In the genomic region with DNA sequence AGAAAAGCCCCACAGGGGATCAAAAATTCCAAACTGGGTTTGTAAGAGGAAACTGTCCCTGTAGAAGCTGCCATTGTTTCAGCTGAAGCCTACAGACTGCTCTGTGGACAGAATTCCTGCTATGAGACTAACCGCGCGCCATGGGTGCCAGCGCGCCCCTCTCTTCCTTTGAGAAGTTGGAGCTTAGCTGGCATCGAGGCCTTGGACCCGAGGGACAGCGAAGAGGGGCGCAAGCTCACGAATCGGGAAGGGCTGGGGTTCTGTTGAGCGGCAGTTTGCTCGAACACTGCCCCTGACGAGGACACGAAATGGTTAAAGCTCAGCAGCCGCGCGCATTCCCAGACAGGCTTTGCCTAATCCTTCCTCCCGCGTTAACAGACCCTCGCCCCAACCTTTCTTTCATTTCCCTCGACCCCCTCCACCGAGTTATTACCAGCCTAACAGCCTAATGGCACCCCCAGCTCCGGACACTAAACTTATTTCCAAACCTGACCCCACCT, we compare ENCODE assay signal across 8 mouse cellular contexts. TPM values are rescaled to one million over a fixed set of nuclear protein-coding genes. Genes with fewer than 3 reads are reported as not detected.
A peak's percentile ranks its signal among the peaks of the same experiment; 100 is the strongest.
DNase-seq lines count a peak whose midpoint lies in the region; ATAC-seq and TF ChIP-seq lines count a peak whose summit lies in the region.

No protein-coding gene starts in this region.

- TF ChIP-seq CTCF in hindbrain, postnatal 0 days (IDR thresholded peaks at IDR 0.05; ENCODE audit: low read depth): no peak

- no peaks in the 10 kb centered on the region for H3K79me2 ChIP-seq in macrophage (ENCODE audit: inconsistent target)

- peaks cover 8% of the 10 kb centered on the region for H3K36me3 ChIP-seq in lung, embryonic 16.5 days (ENCODE audit: control insufficient read depth, insufficient read depth, low read length)
- peaks cover 23% of the 10 kb centered on the region for H3K36me3 ChIP-seq in forebrain, embryonic 10.5 days (replicated peaks)
- H3K36me3 ChIP-seq in hindbrain, postnatal 0 days (ENCODE audit: insufficient read depth, low read length): no peaks in the 10 kb centered on the region
- H3K36me3 ChIP-seq in macrophage (ENCODE audit: inconsistent target): no peaks in the 10 kb centered on the region

- H3K27ac ChIP-seq in lung, embryonic 16.5 days (ENCODE audit: low read length): peak overlapping the region; percentile 94
- peak overlapping the region; percentile 94 for H3K27ac ChIP-seq in forebrain, embryonic 10.5 days
- H3K27ac ChIP-seq in hindbrain, postnatal 0 days: peak overlapping the region; percentile 87
- no peak overlapping the region for H3K27ac ChIP-seq in macrophage

- DNase-seq in lung, adult 18-20 months: no peak
- peak; percentile 35 to 47 for DNase-seq in adrenal gland, postnatal 36 days
- DNase-seq in forebrain, embryonic 10.5 days (ENCODE audit: extremely low spot score, low spot score): no peak
- DNase-seq in hindbrain, postnatal 0 days (ENCODE audit: low spot score): peak; percentile 73
- DNase-seq in layer of hippocampus, postnatal 36 days: no peak

- H3K9ac ChIP-seq in lung, embryonic 16.5 days (ENCODE audit: low read length): peak overlapping the region; percentile 71
- H3K9ac ChIP-seq in hindbrain, postnatal 0 days (replicated peaks; ENCODE audit: low read length): peak overlapping the region; percentile 70

- peak; percentile 39 for ATAC-seq in lung, embryonic 16.5 days (ENCODE audit: low read depth)
- ATAC-seq in hindbrain, postnatal 0 days: peak; percentile 44
- no peak for ATAC-seq in activated CD4-positive, CD25-positive, alpha-beta regulatory T cell, adult 4 months

- H3K27me3 ChIP-seq in lung, embryonic 16.5 days (ENCODE audit: control insufficient read depth, insufficient read depth, low read depth, low read length): peaks cover 6% of the 10 kb centered on the region
- H3K27me3 ChIP-seq in forebrain, embryonic 10.5 days (ENCODE audit: poor library complexity, severe bottlenecking): peaks cover 22% of the 10 kb centered on the region
- H3K27me3 ChIP-seq in hindbrain, postnatal 0 days (ENCODE audit: insufficient read depth, low read length): no peaks in the 10 kb centered on the region

- WGBS in lung, embryonic 16.5 days: under 1% methylated on average over 24 of the region's 24 CpGs
- WGBS in forebrain, embryonic 10.5 days: under 1% methylated on average over 24 of the region's 24 CpGs
- under 1% methylated on average over 24 of the region's 24 CpGs for WGBS in hindbrain, postnatal 0 days
- under 1% methylated on average over 21 of the region's 24 CpGs for WGBS in macrophage (ENCODE audit: missing documents)

- H3K4me2 ChIP-seq in lung, embryonic 16.5 days (ENCODE audit: low read depth, low read length): peak overlapping the region; percentile 98
- H3K4me2 ChIP-seq in hindbrain, postnatal 0 days (ENCODE audit: low read depth, low read length): peak overlapping the region; percentile 93

- peak overlapping the region; percentile 77 for H3K4me3 ChIP-seq in lung, embryonic 16.5 days (ENCODE audit: low read length)
- peak overlapping the region; percentile 63 for H3K4me3 ChIP-seq in forebrain, embryonic 10.5 days
- H3K4me3 ChIP-seq in hindbrain, postnatal 0 days (ENCODE audit: low read length): peak overlapping the region; percentile 88
- peak overlapping the region; percentile 39 for H3K4me3 ChIP-seq in macrophage (ENCODE audit: inconsistent target)

- peaks cover 20% of the 10 kb centered on the region for H3K4me1 ChIP-seq in lung, embryonic 16.5 days (replicated peaks; ENCODE audit: control insufficient read depth, insufficient read depth, low read length)
- peaks cover 49% of the 10 kb centered on the region for H3K4me1 ChIP-seq in forebrain, embryonic 10.5 days
- no peaks in the 10 kb centered on the region for H3K4me1 ChIP-seq in hindbrain, postnatal 0 days (ENCODE audit: insufficient read depth, low read length)

- H3K9me3 ChIP-seq in lung, embryonic 16.5 days (ENCODE audit: control insufficient read depth, low read length): no peaks in the 10 kb centered on the region
- peaks cover 14% of the 10 kb centered on the region for H3K9me3 ChIP-seq in forebrain, embryonic 10.5 days
- no peaks in the 10 kb centered on the region for H3K9me3 ChIP-seq in hindbrain, postnatal 0 days (ENCODE audit: low read length)

RNA-seq across cellular contexts. Expression of a gene that starts 1.8 kb away (rescaled TPM):
- 4.6 and 4.7 TPM in 2 replicates for polyA plus RNA-seq in lung, embryonic 16.5 days (2015; fragmentation: Nextera tagmentation; extraction: Ambion mirVana)
- total RNA-seq in adrenal gland, postnatal 36 days (2021): 10 to 100 TPM; 13.3 to 27.2 TPM
- 6.0 and 7.6 TPM in 2 replicates for polyA plus RNA-seq in forebrain, embryonic 10.5 days (2016; fragmentation: Nextera tagmentation; extraction: Ambion mirVana)
- total RNA-seq in hindbrain, postnatal 0 days (2014; rRNA removed): 66.0 and 75.0 TPM in 2 replicates
- 4.1 and 4.2 TPM in 2 replicates for polyA plus RNA-seq in hindbrain, postnatal 0 days (2015; fragmentation: Nextera tagmentation; extraction: Ambion mirVana)
- total RNA-seq in macrophage (2018; cell fraction: chromatin; rRNA removed): 1 to 10 TPM in 1 of 26 experiments, under 1 TPM in 13, not detected in 12; 0.04 to 3.4 (median 0.08) TPM
- total RNA-seq in macrophage (2018; cell fraction: cytosol; rRNA removed): under 1 TPM in 5 of 26 experiments, not detected in 21; under 0.01 TPM
- under 1 TPM in 4 of 26 experiments, not detected in 22; 0.12 to 0.82 (median 0.22) TPM for total RNA-seq in macrophage (2018; cell fraction: nucleus; rRNA removed)
- 0.01 TPM in 1 of 3 replicates, not detected in the others for polyA plus RNA-seq in macrophage (2018)
- polyA plus RNA-seq in activated CD4-positive, CD25-positive, alpha-beta regulatory T cell, adult 4 months (2017; shearing (Covaris generic)): not detected
- 10 to 100 TPM; 28.4 to 35.2 TPM for total RNA-seq in layer of hippocampus, postnatal 36 days (2021)

Comparison
In these comparisons a context has a peak if more than half of its experiments do, and no peak if none do; other contexts are left out.
1. DNase-seq: peak in adrenal gland, postnatal 36 days (2 of 2) and hindbrain, postnatal 0 days (single experiment); none in lung, adult 18-20 months (0 of 2), forebrain, embryonic 10.5 days (single experiment) and layer of hippocampus, postnatal 36 days (0 of 2).
2. Peak in every context shown above with its lines, with median percentiles within 50 percentile points of each other: H3K4me3 ChIP-seq.